Mouse (Mus musculus) heart, embryonic 16.5 days (tissue): ENCODE data around the gene Zbtb16. TPM values are rescaled to one million over a fixed set of nuclear protein-coding genes. Genes with fewer than 3 reads are reported as not detected.

ENCODE experiments used
- ATAC-seq: fragments of 200-750 bp; cut with Nextera tagmentation; replicated peaks from 2 replicates; pipeline ENCODE4 v1.8.0; 2017; ENCODE audit warnings: moderate number of reproducible peaks; ENCODE audit not compliant: insufficient read depth, low FRiP score; ENCODE audit errors: extremely low read depth
- H3K27ac ChIP-seq: fragments of 300-500 bp; sonication (generic); 2 replicates; pipeline ENCODE4 v1.5.1; 2014; ENCODE audit warnings: mild to moderate bottlenecking, low read length, control low read depth, moderate library complexity
- H3K27me3 ChIP-seq: fragments of 300-500 bp; sonication (generic); 2 replicates; pipeline ENCODE4 v1.6.1; 2014; ENCODE audit warnings: low read length, mixed read lengths; ENCODE audit not compliant: control insufficient read depth, insufficient read depth
- H3K36me3 ChIP-seq: fragments of 300-500 bp; sonication (generic); 2 replicates; pipeline ENCODE4 v1.6.1; 2014; ENCODE audit not compliant: control insufficient read depth, insufficient read depth
- H3K4me1 ChIP-seq: fragments of 300-500 bp; sonication (generic); 2 replicates; pipeline ENCODE4 v1.6.1; 2014; ENCODE audit warnings: low read length, mixed read lengths; ENCODE audit not compliant: control insufficient read depth, insufficient read depth
- H3K4me2 ChIP-seq: fragments of 300-500 bp; sonication (generic); 2 replicates; pipeline ENCODE4 v1.6.1; 2014; ENCODE audit warnings: low read depth, mild to moderate bottlenecking, control low read depth, low read length
- H3K4me3 ChIP-seq: fragments of 300-500 bp; sonication (generic); 2 replicates; pipeline ENCODE4 v1.5.1; 2014; ENCODE audit warnings: mild to moderate bottlenecking, control low read depth, low read length
- H3K9ac ChIP-seq: fragments of 300-500 bp; sonication (generic); 2 replicates; pipeline ENCODE4 v1.6.1; 2014; ENCODE audit warnings: low read length, control low read depth
- H3K9me3 ChIP-seq: fragments of 300-500 bp; sonication (generic); replicated peaks from 2 replicates; pipeline ENCODE4 v1.6.1; 2016; ENCODE audit warnings: low read length; ENCODE audit not compliant: control insufficient read depth
- WGBS: fragments of 180-500 bp; shearing (Covaris S2); extraction: QIAGEN DNeasy Blood & Tissue Kit; methylation state at CpG from one replicate; pipeline ENCODE4 v1.1.7; 2014; 5-methylcytosine and 5-hydroxymethylcytosine counted together
- polyA plus RNA-seq: library from polyadenylated mRNA; unstranded; fragments of >200 nt; fragmentation: Nextera tagmentation; extraction: Ambion mirVana; gene quantifications from 2 replicates; pipeline ENCODE4 v1.2.1, GENCODE M21; 2015

Gene Zbtb16
- polyA plus RNA-seq, 1 experiment from 2014 or later: 10.4 TPM

GRCm38 (mm10) chr9:48728083-48728730, 107.8 kb downstream of the Zbtb16 start:
- peak overlapping the region; percentile 59 for H3K9ac ChIP-seq

GRCm38 (mm10) chr9:48726341-48726740, 109.7 kb downstream of the Zbtb16 start:
- no peaks in the 10 kb centered on the region for H3K27me3 ChIP-seq
- no peak overlapping the region for H3K9ac ChIP-seq
- no peak overlapping the region for H3K27ac ChIP-seq
- no peak overlapping the region for H3K4me2 ChIP-seq
- no peak for ATAC-seq
- no peaks in the 10 kb centered on the region for H3K9me3 ChIP-seq
- 77% methylated on average over 8 of the region's 8 CpGs for WGBS
- no peaks in the 10 kb centered on the region for H3K36me3 ChIP-seq
- H3K4me1 ChIP-seq: peaks cover 56% of the 10 kb centered on the region
- no peak overlapping the region for H3K4me3 ChIP-seq

More at GRCm38 (mm10) chr9:48728083-48728730, 107.8 kb downstream of the Zbtb16 start:
- Histone ChIP-seq H3K9me3 (no peaks in the 10 kb centered on the region), H3K27me3 (no peaks in the 10 kb centered on the region), H3K4me1 (peaks cover 51% of the 10 kb centered on the region), H3K4me2 (no peak overlapping the region; the same call in 1 of the 2 replicates), H3K4me3 (no peak overlapping the region), H3K27ac (peak overlapping the region; percentile 89), H3K36me3 (no peaks in the 10 kb centered on the region)
- 35% methylated on average over 10 of the region's 10 CpGs for WGBS
- no peak for ATAC-seq

GRCm38 (mm10) chr9:48725918-48726317, 110.1 kb downstream of the Zbtb16 start:
- H3K9me3 ChIP-seq: no peaks in the 10 kb centered on the region
- 83% methylated on average over 4 of the region's 4 CpGs for WGBS
- H3K36me3 ChIP-seq: no peaks in the 10 kb centered on the region
- H3K4me1 ChIP-seq: peaks cover 56% of the 10 kb centered on the region
- ATAC-seq: no peak
- no peak overlapping the region for H3K27ac ChIP-seq
- no peak overlapping the region for H3K4me2 ChIP-seq
- no peak overlapping the region for H3K9ac ChIP-seq
- H3K4me3 ChIP-seq: no peak overlapping the region
- H3K27me3 ChIP-seq: no peaks in the 10 kb centered on the region

GRCm38 (mm10) chr9:48725161-48725560, 110.9 kb downstream of the Zbtb16 start:
- ATAC-seq: no peak
- Histone ChIP-seq H3K4me3 (no peak overlapping the region), H3K9me3 (no peaks in the 10 kb centered on the region), H3K4me2 (no peak overlapping the region), H3K27me3 (no peaks in the 10 kb centered on the region), H3K4me1 (peaks cover 56% of the 10 kb centered on the region), H3K9ac (no peak overlapping the region), H3K27ac (no peak overlapping the region), H3K36me3 (no peaks in the 10 kb centered on the region)
- WGBS: 89% methylated on average over 6 of the region's 6 CpGs

- WGBS: 59% methylated on average over 3 of the region's 3 CpGs
- Histone ChIP-seq H3K9me3 (no peaks in the 10 kb centered on the region), H3K4me2 (no peak overlapping the region), H3K36me3 (no peaks in the 10 kb centered on the region), H3K4me3 (no peak overlapping the region), H3K4me1 (peaks cover 54% of the 10 kb centered on the region), H3K27ac (peak overlapping the region; percentile 46; the same call in 1 of the 2 replicates), H3K27me3 (no peaks in the 10 kb centered on the region), H3K9ac (no peak overlapping the region)
- ATAC-seq: no peak
These were observed 111.3 kb downstream of the Zbtb16 start for GRCm38 (mm10) chr9:48724733-48725132.

GRCm38 (mm10) chr9:48723511-48724304, 112.3 kb downstream of the Zbtb16 start:
- no peaks in the 10 kb centered on the region for H3K36me3 ChIP-seq
- ATAC-seq: peak; percentile 94
- 13% methylated on average over 10 of the region's 10 CpGs for WGBS
- no peaks in the 10 kb centered on the region for H3K9me3 ChIP-seq
- no peak overlapping the region for H3K4me3 ChIP-seq
- peaks cover 44% of the 10 kb centered on the region for H3K4me1 ChIP-seq
- H3K27ac ChIP-seq: peak overlapping the region; percentile 95
- H3K27me3 ChIP-seq: no peaks in the 10 kb centered on the region
- peak overlapping the region; percentile 31 for H3K4me2 ChIP-seq
- H3K9ac ChIP-seq: peak overlapping the region; percentile 57

GRCm38 (mm10) chr9:48723025-48723424, 113.0 kb downstream of the Zbtb16 start:
- Histone ChIP-seq H3K4me2 (peak overlapping the region; percentile 31), H3K9me3 (no peaks in the 10 kb centered on the region), H3K36me3 (no peaks in the 10 kb centered on the region), H3K27me3 (no peaks in the 10 kb centered on the region), H3K9ac (peak overlapping the region; percentile 55), H3K4me3 (no peak overlapping the region), H3K4me1 (peaks cover 37% of the 10 kb centered on the region), H3K27ac (peak overlapping the region; percentile 95)
- WGBS: 20% methylated on average over 3 of the region's 3 CpGs
- no peak for ATAC-seq

- no peak overlapping the region for H3K4me3 ChIP-seq
- peaks cover 31% of the 10 kb centered on the region for H3K4me1 ChIP-seq
- H3K4me2 ChIP-seq: no peak overlapping the region
- no peaks in the 10 kb centered on the region for H3K27me3 ChIP-seq
- 78% methylated on average over 3 of the region's 3 CpGs for whole genome bisulfite sequencing
- ATAC-seq: no peak
- H3K9ac ChIP-seq: peak overlapping the region; percentile 1; the same call in 1 of the 2 replicates
- H3K27ac ChIP-seq: peak overlapping the region; percentile 95
- no peaks in the 10 kb centered on the region for H3K36me3 ChIP-seq
- H3K9me3 ChIP-seq: no peaks in the 10 kb centered on the region
These were observed 113.6 kb downstream of the Zbtb16 start for GRCm38 (mm10) chr9:48722261-48722920.

- Histone ChIP-seq H3K9ac (no peak overlapping the region), H3K9me3 (no peaks in the 10 kb centered on the region), H3K4me2 (no peak overlapping the region), H3K36me3 (peaks cover 2% of the 10 kb centered on the region; the same call in 1 of the 2 replicates), H3K27me3 (no peaks in the 10 kb centered on the region), H3K4me1 (peaks cover 29% of the 10 kb centered on the region), H3K4me3 (no peak overlapping the region), H3K27ac (no peak overlapping the region)
- 90% methylated on average over 6 of the region's 6 CpGs for WGBS
- no peak for ATAC-seq
These were observed 114.4 kb downstream of the Zbtb16 start for GRCm38 (mm10) chr9:48721655-48722054.
